Mouse (Mus musculus) hindbrain, embryonic 14.5 days (tissue): Measurements from ENCODE around the gene Fkrp. TPM values are rescaled to one million over a fixed set of nuclear protein-coding genes. Genes with fewer than 3 reads are reported as not detected.

Experiments
- ATAC-seq: fragments of 200-750 bp; cut with Nextera tagmentation; 2 replicates; pipeline ENCODE4 v1.8.0; 2017; ENCODE audit warnings: moderate number of reproducible peaks, mild to moderate bottlenecking, moderate TSS enrichment, moderate library complexity; ENCODE audit not compliant: low FRiP score
- DNase-seq: peaks from one replicate; pipeline ENCODE4 v3.0.0-alpha.2; 2015; ENCODE audit warnings: low spot score
- H3K27ac ChIP-seq: fragments of 300-500 bp; sonication (generic); 2 replicates; pipeline ENCODE4 v1.5.1; 2014; ENCODE audit warnings: mild to moderate bottlenecking, moderate library complexity
- H3K27me3 ChIP-seq: fragments of 300-500 bp; sonication (generic); 2 replicates; pipeline ENCODE4 v1.6.1; 2014; ENCODE audit warnings: mild to moderate bottlenecking, low read length, mixed read lengths; ENCODE audit not compliant: control insufficient read depth, insufficient read depth
- H3K36me3 ChIP-seq: fragments of 300-500 bp; sonication (generic); replicated peaks from 2 replicates; pipeline ENCODE4 v1.6.1; 2014; ENCODE audit not compliant: control insufficient read depth, insufficient read depth
- H3K4me1 ChIP-seq: fragments of 300-500 bp; sonication (generic); replicated peaks from 2 replicates; pipeline ENCODE4 v1.6.1; 2014; ENCODE audit warnings: antibody characterized with exemption, low read length, mixed read lengths; ENCODE audit not compliant: control insufficient read depth, insufficient read depth
- H3K4me2 ChIP-seq: fragments of 300-500 bp; sonication (generic); replicated peaks from 2 replicates; pipeline ENCODE4 v1.6.1; 2014; ENCODE audit warnings: mild to moderate bottlenecking, moderate library complexity
- H3K4me3 ChIP-seq: fragments of 300-500 bp; sonication (generic); replicated peaks from 2 replicates; pipeline ENCODE4 v1.5.1; 2014; ENCODE audit warnings: mild to moderate bottlenecking, low read length
- H3K9ac ChIP-seq: fragments of 300-500 bp; sonication (generic); 2 replicates; pipeline ENCODE4 v1.6.1; 2014
- H3K9me3 ChIP-seq: fragments of 300-500 bp; sonication (generic); 2 replicates; pipeline ENCODE4 v1.6.1; 2016; ENCODE audit warnings: low read length; ENCODE audit not compliant: control insufficient read depth
- WGBS: fragments of 180-500 bp; shearing (Covaris S2); extraction: QIAGEN DNeasy Blood & Tissue Kit; methylation state at CpG from one replicate; pipeline ENCODE4 v1.1.7; 2014; 5-methylcytosine and 5-hydroxymethylcytosine counted together
- polyA plus RNA-seq: library from polyadenylated mRNA; unstranded; fragments of >200 nt; fragmentation: Nextera tagmentation; extraction: Ambion mirVana; gene quantifications from 2 replicates; pipeline ENCODE4 v1.2.1, GENCODE M21; 2014

Fkrp gene
- polyA plus RNA-seq, 1 experiment from 2014 or later, result 44.7 TPM

DNA sequence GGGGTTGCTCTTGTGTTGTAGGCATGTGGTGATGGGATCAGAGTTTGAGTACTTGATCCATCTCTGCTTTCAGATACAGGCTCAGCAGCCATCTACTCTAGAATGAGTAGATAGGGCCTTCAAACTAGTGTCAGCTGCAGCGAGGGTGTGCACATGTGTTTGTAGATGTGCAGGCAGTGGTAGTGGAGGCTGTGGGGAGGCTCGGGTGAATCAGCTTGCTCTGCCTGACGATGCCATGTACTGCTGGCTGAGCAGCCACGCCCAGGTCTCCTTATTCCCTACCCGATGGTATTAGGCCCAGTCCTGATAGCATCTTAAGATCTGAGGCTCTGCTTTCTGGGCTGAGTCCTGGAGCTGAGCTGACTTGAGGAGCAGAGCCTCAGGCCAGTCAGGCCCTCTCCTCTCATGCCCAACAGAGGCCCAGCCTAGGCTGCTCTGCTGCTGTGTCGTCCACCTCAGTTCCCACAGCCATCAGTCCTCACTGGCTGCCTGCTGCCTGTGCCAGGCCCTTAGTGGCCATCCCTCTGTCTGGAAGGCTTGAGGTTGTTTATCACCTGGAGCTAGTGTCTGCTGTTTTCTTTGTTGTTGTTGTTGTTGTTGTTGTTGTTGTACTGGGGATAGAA is 22.4 kb upstream of the Fkrp start:
- no peak overlapping the region for H3K4me2 ChIP-seq
- no peak overlapping the region for H3K27ac ChIP-seq
- H3K27me3 ChIP-seq, result no peaks in the 10 kb centered on the region
- no peaks in the 10 kb centered on the region for H3K9me3 ChIP-seq
- H3K4me3 ChIP-seq, result no peak overlapping the region
- H3K9ac ChIP-seq, result no peak overlapping the region
- 88% methylated on average over 6 of the region's 6 CpGs for WGBS
- H3K36me3 ChIP-seq, result peaks cover 65% of the 10 kb centered on the region
- ATAC-seq (no peak), DNase-seq (no peak)
- H3K4me1 ChIP-seq, result peaks cover 13% of the 10 kb centered on the region

DNA sequence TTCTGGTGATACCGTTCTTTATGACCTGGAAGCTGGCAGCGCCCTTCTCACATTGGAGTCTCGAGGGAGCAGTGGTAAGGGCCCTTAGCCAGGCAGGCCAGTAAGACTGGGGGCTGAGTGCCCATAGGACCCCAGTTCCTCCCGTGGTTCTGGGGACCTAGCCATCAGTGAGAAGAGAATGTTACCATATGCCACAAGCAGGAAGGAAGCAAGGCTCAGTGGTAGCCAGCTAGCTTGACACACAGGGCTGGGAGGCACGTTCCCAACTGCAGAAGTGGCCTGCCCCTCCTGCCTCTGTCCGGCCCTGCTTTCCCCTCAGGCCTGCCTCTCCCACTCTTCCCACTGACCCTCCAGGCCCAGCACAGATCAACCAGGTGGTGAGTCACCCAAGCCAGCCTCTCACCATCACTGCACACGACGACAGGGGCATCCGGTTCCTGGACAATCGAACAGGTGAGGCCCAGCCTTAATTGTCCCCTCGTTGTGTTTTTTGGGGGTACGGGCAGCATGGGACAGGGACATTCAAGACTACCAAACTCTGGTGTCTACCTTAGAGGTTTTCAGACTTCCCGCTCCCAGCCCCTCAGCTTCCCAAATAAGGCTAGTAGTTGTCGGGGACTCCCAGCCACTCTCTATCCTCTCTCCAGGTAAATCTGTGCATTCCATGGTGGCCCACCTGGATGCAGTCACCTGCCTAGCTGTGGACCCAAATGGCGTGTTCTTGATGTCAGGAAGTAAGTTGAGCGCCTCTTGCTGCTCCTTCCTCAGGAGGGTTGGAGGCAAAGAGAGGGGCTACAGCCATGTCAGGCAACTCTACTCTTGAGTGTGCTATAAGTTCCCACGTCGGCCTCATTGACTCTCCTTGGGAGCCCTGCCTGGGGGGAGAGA is 21.6 kb upstream of the Fkrp start:
- H3K27me3 ChIP-seq, result no peaks in the 10 kb centered on the region
- peaks cover 72% of the 10 kb centered on the region for H3K36me3 ChIP-seq
- H3K9ac ChIP-seq, result no peak overlapping the region
- no peaks in the 10 kb centered on the region for H3K9me3 ChIP-seq
- no peak overlapping the region for H3K4me3 ChIP-seq
- DNase-seq, result no peak
- no peak overlapping the region for H3K27ac ChIP-seq
- H3K4me1 ChIP-seq, result peaks cover 6% of the 10 kb centered on the region; the same call in 1 of the 2 replicates
- WGBS, result 96% methylated on average over 18 of the region's 18 CpGs
- no peak overlapping the region for H3K4me2 ChIP-seq
- no peak for ATAC-seq

DNA sequence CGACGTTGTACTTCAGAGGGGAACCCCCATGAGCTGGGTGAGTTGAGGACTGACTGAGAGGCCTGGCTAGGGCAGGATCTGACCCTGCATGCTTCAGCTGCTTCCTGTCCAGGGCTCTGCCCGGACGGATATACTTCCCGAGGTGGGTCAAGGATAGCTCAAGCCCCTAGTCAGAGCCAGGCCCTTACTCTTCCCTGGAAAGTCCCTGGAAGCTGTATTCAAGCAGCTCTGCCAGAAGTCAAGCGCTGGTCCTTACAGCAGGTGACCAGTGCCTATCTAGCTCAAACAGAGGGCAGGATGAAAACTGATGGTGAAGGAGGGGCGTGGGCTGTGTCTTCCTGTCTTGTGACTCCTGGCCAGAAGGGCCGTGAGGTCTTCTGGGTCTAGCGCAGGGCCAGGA is 13.9 kb upstream of the Fkrp start:
- Histone ChIP-seq H3K4me1 (no peaks in the 10 kb centered on the region), H3K9ac (no peak overlapping the region), H3K4me3 (no peak overlapping the region), H3K9me3 (no peaks in the 10 kb centered on the region), H3K36me3 (peaks cover 99% of the 10 kb centered on the region), H3K27ac (no peak overlapping the region), H3K27me3 (no peaks in the 10 kb centered on the region), H3K4me2 (no peak overlapping the region)
- DNase-seq (no peak), ATAC-seq (no peak)
- WGBS, result 91% methylated on average over 9 of the region's 9 CpGs

DNA sequence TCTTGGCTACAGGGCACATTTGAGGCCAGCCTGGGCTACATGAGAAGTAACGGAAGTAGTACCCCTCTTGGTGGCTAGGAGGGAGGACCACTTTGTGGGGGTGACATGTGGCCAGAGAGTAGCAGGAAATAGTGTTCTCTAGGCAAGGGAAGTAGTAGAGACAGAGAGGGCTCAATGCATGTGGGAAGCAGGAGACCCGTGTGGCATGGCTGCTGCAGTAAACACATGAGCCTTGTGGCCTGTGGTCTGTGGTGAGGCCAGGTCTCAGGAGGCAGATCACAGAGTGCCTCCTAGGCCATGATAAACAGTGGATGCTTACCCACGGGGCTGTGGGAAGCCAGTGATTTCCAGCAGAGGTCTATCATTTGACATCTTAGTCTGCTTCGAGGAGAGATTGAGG is 10.7 kb upstream of the Fkrp start:
- Histone ChIP-seq H3K4me1 (0 out of 2 replicates have a peak, but pooled peaks cover 5% of the 10 kb centered on the region), H3K27ac (no peak overlapping the region), H3K9me3 (no peaks in the 10 kb centered on the region), H3K4me2 (no peak overlapping the region), H3K27me3 (no peaks in the 10 kb centered on the region), H3K4me3 (no peak overlapping the region), H3K9ac (no peak overlapping the region), H3K36me3 (peaks cover 99% of the 10 kb centered on the region)
- no peak for ATAC-seq
- 87% methylated on average over 4 of the region's 4 CpGs for WGBS
- no peak for DNase-seq

DNA sequence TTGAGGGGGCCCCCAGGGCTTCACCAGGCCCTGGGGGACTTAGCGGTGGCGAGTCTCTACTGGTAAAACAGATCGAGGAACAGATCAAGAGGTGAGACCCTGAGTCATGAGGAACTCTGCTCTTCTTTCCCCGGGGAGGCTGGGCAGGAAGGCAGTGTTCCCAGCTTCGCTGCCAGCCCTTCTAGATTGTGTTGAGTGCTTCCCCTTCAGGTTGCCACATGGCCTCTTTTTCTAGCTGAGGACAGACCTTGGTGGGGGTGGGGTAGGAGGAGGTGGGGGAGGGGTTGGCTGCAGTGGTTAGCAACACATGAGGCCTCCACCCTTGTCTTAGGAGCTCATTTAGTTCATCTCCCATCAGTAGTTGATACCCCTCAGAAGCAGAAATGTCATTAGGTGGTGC is 10.0 kb upstream of the Fkrp start:
- H3K27me3 ChIP-seq, result no peaks in the 10 kb centered on the region
- no peak overlapping the region for H3K4me3 ChIP-seq
- ATAC-seq (no peak), DNase-seq (no peak)
- H3K4me1 ChIP-seq, result peaks cover 12% of the 10 kb centered on the region; the same call in 1 of the 2 replicates
- no peak overlapping the region for H3K4me2 ChIP-seq
- 82% methylated on average over 5 of the region's 5 CpGs for WGBS
- no peak overlapping the region for H3K9ac ChIP-seq
- H3K36me3 ChIP-seq, result peaks cover 92% of the 10 kb centered on the region
- H3K27ac ChIP-seq, result no peak overlapping the region
- H3K9me3 ChIP-seq, result no peaks in the 10 kb centered on the region

DNA sequence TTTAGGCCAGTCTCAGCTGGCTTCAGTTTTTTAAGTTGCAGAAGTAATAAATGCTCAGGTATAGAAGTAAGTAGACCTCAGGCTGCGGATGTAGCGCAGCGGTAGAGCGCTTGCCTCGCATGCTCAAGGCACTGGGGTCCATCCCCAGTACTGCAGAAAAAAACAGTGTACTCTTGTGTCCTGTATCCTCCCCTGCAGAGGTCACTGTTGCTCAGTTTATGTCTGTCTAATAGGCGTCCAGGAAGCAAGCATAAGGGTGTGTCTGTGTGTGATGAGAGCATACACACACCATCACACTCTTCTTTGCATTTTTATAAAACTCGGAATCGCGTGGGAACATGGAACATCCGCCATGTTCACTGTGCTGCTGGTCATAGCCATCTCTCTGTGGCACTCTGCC is 9.3 kb upstream of the Fkrp start:
- H3K27ac ChIP-seq, result no peak overlapping the region
- H3K9me3 ChIP-seq, result no peaks in the 10 kb centered on the region
- H3K27me3 ChIP-seq, result no peaks in the 10 kb centered on the region
- DNase-seq, result no peak
- H3K9ac ChIP-seq, result no peak overlapping the region
- peaks cover 14% of the 10 kb centered on the region; the same call in 1 of the 2 replicates for H3K4me1 ChIP-seq
- no peak for ATAC-seq
- H3K36me3 ChIP-seq, result peaks cover 84% of the 10 kb centered on the region
- 80% methylated on average over 10 of the region's 10 CpGs for WGBS
- no peak overlapping the region for H3K4me2 ChIP-seq
- no peak overlapping the region for H3K4me3 ChIP-seq

DNA sequence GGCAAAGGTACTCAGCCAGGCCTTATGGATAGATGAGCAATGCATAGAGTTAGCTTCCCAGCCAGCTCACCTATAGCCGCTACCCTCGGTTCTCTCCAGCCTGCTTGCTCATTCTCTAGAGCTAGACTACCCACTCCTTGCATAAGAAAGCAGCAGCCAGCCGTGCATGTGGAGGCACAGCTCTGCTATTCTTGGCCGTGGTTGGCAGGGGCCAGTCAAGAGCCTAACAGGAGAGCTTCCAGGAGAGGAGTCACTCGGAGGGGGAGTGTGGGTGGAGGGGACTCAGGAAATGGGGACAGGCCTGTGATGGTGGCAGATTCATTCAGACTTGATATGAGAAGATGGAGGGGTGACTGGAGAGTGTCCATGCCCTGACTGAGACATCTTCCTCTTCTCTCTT is 7.2 kb upstream of the Fkrp start:
- H3K4me2 ChIP-seq, result no peak overlapping the region
- no peak overlapping the region for H3K9ac ChIP-seq
- H3K36me3 ChIP-seq, result peaks cover 63% of the 10 kb centered on the region
- no peak overlapping the region for H3K4me3 ChIP-seq
- H3K9me3 ChIP-seq, result no peaks in the 10 kb centered on the region
- DNase-seq (no peak), ATAC-seq (no peak)
- H3K4me1 ChIP-seq, result peaks cover 26% of the 10 kb centered on the region
- no peaks in the 10 kb centered on the region for H3K27me3 ChIP-seq
- H3K27ac ChIP-seq, result no peak overlapping the region
- 68% methylated on average over 5 of the region's 5 CpGs for WGBS

DNA sequence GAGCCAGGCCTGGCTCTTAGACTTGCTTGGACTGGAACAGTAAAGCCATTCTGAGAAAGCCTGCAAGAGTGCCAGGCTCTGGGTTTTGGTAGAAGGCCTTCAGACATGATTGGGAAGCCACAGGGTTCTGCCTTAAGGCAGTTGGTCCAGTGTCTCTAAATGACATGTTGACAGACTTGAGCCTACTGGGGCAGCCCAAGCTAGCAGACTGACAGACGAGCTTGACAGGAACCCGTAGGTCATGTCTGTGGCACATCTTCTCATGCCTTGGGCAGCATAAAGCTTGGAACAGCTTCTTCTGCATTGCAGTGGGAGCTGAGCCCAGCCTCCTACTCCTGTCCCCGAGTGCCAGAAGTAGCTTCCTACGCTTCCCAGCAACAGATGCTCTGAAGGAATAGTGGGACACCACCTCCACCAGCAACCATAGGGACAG is 5.2 kb upstream of the Fkrp start:
- Histone ChIP-seq H3K9me3 (no peaks in the 10 kb centered on the region), H3K4me2 (no peak overlapping the region), H3K27me3 (no peaks in the 10 kb centered on the region), H3K27ac (no peak overlapping the region), H3K4me1 (peaks cover 42% of the 10 kb centered on the region), H3K9ac (0 out of 2 replicates have a peak overlapping the region, but pooled peaks have one; percentile 3), H3K4me3 (no peak overlapping the region), H3K36me3 (peaks cover 43% of the 10 kb centered on the region)
- WGBS, result 73% methylated on average over 4 of the region's 4 CpGs
- ATAC-seq (no peak), DNase-seq (no peak)

DNA sequence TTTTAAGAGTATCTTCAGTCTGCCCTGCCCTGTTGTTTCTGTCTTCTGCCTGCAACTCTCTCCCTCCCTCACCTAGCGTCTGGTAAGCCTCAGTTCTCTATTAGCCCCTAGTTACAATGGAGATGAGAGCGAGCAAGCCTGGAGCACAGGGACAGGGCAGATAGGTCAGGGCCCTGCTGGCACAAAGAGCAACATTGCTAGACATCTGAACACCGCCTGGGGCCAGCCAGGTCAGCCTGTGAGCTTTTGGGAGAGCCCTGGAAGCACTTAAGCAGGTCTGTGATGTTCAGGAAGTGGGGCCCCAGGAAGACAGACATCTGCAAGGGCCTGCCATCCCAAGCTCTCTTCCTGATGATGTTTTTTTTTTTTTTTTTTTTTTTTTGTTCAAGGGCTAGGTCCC is 4.6 kb upstream of the Fkrp start:
- H3K27me3 ChIP-seq, result no peaks in the 10 kb centered on the region
- H3K36me3 ChIP-seq, result peaks cover 37% of the 10 kb centered on the region
- DNase-seq (no peak), ATAC-seq (no peak)
- H3K9ac ChIP-seq, result no peak overlapping the region
- H3K27ac ChIP-seq, result no peak overlapping the region
- H3K4me1 ChIP-seq, result peaks cover 42% of the 10 kb centered on the region
- no peak overlapping the region for H3K4me3 ChIP-seq
- no peak overlapping the region for H3K4me2 ChIP-seq
- H3K9me3 ChIP-seq, result no peaks in the 10 kb centered on the region
- WGBS, result 38% methylated on average over 3 of the region's 3 CpGs
